Mouse (Mus musculus) spleen, adult 2 months (tissue): ENCODE data around the gene Nfkbia.

Experiments
- CTCF ChIP-seq: fragments of 200-500 bp; IDR thresholded peaks from 2 replicates; pipeline ENCODE4 v1.5.1; 2011; ENCODE audit warnings: mild to moderate bottlenecking, inconsistent platforms; ENCODE audit not compliant: insufficient read depth, insufficient read length, insufficient replicate concordance; ENCODE audit errors: extremely low read depth
- POLR2A ChIP-seq: fragments of 200-500 bp; IDR thresholded peaks from 2 replicates; pipeline ENCODE4 v1.6.1; 2011; ENCODE audit warnings: low read depth, low read length, inconsistent platforms

DNA sequence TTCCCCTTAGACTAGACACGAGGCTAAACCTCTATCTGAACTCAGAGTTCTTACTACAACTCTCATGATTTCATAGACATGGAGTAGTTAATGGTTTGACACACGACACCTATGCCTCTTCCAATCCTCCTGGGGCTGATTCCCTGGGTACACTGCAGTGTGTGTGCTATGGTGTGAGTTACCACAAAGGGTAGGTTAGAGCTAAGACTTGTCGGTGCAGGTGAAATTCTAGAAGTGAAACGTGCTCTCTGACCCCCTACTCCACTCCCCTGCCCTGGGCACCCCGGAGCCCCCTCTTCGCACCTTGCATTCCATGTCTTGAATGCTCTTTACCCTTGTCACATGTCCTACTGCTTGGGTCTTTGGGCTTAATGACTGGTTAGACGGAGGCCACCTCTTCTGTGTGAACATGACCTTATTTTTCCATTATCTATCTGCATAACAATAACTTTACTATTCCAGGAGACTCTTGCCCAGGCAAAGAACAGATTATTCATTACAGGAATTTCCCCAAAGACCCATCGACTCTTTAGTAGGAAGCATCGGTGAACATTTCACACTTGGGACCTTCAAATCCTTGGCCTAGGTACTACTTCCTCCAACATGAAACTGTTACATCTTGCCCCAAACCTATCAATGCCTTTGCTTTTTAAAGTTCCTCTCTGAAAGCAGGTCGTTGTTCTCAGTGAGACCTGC is 8.2 kb downstream of the Nfkbia start:
- TF ChIP-seq POLR2A (no peak), CTCF (no peak)
